Mouse (Mus musculus) induced T-regulatory cell, adult 2 months (primary cell): Measurements from ENCODE around the gene Osbp.

Experiments
- DNase-seq: peaks from one replicate; pipeline ENCODE4 v3.0.0-alpha.2; 2012; ENCODE audit warnings: low read depth

Osbp gene

GRCm38 (mm10) chr19:11989334-11989733 is 23.6 kb downstream of the Osbp start:
- no peak for DNase-seq

DNA sequence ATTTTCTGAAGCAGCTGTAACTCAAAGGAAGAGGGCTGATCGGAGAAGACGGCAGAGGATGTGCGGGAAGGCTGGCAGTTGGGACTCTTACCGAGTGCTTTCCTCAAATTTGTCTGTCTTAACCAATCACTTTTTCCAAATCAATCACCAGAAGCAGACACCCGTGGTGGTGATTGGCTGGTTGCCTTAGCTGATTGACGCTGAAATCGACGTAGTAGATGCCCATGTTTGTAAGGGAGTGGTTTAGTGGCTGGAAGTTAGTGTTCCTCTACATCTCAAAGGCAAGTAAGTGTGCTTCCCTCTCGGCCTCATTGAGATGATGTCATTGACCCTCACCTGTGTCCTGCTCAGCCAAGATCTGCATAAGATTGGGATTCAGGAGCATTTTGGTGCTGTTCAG is 26.3 kb downstream of the Osbp start:
- DNase-seq = no peak

GRCm38 (mm10) chr19:11992441-11993029 is 26.8 kb downstream of the Osbp start:
- no peak for DNase-seq

DNA sequence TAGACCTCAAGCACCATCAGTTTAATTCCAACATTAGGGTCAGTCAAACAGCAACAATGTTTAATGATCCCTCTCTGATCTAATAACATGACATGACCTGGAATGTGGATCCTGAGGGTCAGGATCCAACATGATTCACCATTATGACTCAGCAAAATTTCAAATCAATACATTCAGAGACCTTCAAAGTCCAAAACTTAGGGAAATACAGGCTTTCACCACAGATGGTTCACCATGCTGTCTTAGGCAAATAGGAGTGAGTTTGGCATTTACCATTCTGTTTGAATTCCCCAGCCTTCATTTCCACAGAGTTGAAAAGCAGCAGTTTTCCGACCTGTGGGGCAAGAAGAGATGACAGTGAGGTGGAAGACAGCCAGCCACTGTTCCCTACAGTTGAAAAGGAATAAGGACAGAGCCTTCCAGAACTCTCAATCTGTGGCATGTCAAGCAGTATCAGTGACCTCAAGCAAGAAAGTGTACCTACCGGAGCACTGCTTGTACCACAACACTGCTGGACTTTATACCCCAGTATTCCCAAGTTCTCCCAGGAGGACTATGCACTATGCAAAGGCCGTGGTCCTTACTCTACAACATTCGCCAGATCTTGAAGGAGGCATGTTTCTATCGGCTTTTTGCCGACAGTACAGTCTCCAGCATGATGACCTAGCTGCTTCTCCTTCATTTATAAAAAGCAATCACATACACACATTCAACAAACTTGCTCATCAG is 29.1 kb downstream of the Osbp start:
- no peak for DNase-seq

GRCm38 (mm10) chr19:11995722-11996448 is 30.1 kb downstream of the Osbp start:
- no peak for DNase-seq

DNA sequence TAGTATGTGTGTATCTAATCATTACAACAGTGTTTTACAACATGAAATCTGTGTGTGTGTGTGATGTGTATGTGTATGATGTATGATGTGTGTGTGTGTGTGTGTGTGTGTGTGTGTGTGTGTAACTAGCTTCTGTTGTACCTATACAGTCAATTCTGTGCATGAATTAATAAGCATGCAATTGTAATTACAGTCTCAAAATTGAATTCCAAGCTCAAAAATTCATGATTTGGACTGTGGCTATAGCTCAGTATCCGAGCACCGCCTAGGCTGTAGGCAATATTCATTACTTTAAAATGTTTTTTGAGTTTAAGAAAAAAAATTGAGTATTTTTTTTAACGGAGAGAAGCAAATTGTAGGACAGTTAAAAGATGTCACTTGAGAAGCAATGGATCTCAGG is 35.9 kb downstream of the Osbp start:
- DNase-seq = no peak

- peak; percentile 82 for DNase-seq
Observed at GRCm38 (mm10) chr19:12002125-12002524, 36.4 kb downstream of the Osbp start.

DNA sequence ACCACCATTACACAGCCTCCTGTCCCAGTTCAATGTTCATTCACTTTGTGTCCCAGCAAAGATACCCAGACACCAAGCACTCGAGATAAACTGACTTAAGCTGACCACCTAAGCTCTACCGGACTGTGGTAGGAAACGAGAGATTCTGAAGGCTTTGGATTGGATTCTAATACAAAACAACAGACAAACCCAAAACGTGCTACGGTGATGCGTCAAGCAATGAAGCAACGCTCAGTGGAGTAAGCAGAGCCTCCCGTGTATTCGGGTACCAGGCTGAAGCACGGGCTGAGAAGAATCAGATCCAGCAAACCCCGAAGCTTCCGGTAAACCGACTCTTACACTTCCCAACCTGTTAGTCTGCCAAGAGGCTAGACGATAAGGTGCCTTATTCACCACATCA is 37.0 kb downstream of the Osbp start:
- DNase-seq = no peak

DNA sequence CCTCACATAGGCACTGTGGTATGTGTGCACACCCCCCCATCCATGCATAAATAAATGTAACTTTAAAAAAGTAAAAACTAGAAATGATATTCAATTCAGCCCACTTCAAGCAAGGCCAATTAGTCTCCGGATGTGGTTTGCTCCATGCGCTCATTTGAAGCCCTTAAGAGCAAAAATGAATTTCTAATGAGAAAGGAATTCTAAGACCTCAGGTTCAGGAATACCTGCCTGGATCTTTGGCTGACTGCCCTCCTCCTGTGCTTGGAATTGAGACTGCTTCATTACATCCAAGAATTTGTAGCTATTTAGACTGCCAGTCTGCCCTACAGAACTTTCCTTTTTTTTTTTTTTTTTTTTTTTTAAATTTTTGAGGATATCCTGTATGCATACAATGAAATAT is 37.8 kb downstream of the Osbp start:
- DNase-seq = no peak

- peak; percentile 53 for DNase-seq
Observed at GRCm38 (mm10) chr19:12004216-12005008, 38.7 kb downstream of the Osbp start.

DNA sequence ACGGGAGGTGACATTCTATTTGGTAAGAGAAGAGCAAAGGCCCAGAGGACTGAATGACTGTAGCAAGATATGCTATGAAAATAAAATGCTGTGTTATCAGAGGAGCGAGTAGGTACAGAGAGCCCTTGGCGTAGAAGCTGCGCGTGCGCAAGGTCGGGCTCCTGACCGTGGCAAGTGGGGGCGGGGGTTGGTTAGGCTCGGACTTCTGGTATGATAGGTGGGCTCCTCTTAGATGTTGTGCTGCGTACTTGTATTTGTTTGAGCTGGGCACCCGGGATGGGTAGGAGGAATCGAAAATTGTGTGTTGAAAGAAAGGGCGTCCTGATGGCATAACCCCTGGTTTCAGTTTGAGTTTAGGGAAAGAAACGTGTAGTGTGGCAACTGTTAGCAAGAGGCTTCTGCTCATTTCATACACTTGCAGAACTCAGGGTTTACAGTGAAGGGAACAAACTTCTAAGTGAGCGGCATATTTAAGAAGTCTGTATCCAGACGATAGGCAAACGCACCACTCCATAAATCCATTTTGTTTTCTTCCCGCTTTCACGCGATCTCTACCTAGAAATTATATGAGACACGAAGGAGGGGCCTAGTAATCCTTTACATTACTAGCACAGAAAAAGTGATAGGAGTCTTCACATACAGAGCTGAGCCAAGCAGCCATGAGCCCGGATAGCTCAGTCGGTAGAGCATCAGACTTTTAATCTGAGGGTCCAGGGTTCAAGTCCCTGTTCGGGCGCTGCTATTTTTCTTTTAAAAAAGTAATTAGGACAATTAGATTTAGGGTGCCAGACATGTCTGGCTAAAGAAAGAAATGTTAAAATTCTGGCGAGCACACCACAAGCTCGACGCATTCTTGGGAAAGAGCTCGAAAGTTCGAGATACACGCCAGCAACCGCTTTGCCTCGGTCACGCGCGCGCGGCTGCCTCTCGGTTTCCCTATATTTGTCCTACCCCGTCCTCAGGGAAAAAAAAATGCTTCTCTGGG is 39.9 kb downstream of the Osbp start:
- peak; percentile 94 for DNase-seq

DNA sequence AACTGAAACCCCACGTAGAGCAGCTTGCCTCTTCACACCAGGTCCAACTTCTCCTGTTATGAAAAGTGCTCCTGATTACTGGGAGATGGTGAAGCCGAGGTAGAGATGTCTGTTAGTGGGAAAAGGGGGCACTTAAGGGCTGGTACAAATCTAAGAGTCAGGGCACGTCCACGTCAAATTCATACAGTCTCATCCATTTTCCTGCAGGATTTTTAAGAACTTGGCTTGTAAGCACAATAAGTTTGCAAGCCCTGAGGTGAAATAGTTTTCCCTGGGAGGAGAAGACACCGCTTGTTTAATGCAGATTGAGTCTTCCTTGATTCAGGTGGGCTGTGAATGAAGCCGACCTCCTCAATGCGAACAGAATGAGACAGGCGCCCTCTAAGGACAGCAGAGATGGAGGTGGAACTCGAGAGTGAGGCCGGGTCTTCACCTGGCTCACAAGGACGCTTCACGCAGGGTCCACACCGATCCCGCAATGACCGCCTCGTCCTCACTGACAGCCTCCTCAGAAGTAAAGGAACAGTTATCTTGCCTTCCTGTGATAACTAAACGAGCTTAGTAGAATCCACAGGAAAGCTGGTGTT is 40.7 kb downstream of the Osbp start:
- DNase-seq = no peak

DNA sequence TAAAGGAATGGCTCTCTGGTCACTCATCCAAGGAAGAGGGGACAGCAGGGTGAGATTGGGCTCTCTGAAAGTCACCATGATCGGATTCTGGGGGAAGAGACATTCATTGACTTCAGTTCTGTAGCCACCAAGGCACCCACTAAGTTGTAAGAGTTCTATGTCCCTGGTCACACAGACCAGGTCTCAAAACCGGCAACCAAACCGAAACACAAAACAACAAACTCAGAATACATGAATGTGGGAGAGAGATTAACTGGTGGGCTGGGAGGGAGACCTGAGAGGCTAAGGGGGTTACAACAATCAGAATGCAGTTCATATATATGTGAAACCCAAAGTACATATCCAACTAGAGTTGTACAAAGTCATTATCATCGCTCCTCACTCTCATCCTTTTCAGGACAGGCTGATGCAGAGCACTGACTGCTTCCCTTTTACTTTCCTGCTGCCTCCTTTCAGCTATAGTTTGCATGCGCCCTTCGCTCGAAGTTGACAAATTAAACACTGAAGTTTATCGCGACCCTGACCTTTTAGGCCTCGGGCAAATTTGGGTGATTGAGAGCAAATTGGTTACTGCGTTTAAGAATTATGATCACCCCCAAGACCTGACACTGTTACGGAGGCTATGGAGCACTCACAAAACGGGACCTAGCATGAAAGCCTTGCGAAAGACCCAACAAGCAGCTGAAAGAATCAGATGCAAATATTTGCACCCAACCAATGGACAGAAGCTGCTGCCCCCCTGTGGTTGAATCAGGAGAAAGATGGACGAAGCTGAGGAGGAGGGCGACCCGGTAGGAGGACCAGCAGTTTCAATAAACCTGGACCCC is 41.6 kb downstream of the Osbp start:
- peak; percentile 72 for DNase-seq

DNA sequence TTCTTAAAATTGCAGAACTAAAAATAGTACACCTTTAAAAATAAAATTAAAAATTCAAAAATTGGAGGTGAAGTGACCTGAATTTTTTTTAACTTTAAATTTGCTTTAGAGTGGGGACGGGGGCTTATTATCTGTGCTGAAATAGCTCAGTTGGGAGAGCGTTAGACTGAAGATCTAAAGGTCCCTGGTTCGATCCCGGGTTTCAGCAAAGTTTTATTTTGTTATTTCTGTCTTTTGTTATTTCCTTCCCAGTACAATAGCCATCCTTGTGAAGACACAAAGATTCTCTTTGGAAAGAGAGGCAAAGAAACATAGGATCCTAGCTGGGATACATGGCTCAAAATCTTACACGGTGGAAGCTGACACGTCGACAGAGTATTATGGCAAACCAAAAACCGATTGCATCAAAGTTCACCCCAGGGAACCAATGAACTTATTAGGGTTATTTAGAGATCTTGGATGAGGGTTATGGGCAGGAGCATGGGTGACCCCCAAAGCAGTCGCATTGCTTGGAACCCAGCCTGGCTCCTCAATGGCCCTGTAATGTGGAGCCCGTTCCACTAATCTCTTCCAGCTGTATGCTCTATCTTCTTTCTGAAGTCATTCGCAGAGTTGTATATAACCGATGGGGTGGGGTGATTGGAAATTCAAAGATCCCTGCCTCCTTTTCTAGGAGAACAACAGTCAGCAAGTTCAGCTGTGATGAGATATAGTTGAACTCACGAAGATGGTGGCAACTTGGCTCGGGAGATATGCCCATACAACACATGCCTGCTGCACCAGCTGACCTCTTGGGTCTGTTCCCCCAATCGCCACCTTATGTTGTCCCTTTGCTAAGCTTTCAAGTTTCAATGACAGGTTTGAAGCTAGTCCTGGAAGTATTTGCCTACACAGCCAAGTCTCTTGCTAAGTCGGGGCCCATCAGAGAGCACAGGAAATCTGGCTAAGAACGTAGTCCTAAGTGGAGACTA is 43.0 kb downstream of the Osbp start:
- peak; percentile 18 for DNase-seq

GRCm38 (mm10) chr19:12009501-12010280 is 44.0 kb downstream of the Osbp start:
- peak; percentile 90 for DNase-seq

- DNase-seq = no peak
Observed at GRCm38 (mm10) chr19:12010281-12010771, 44.6 kb downstream of the Osbp start.

- peak; percentile 93 for DNase-seq
Observed at GRCm38 (mm10) chr19:12010916-12011559, 45.3 kb downstream of the Osbp start.
